Mouse (Mus musculus): Measurements from ENCODE around the gene Carm1.

DNA sequence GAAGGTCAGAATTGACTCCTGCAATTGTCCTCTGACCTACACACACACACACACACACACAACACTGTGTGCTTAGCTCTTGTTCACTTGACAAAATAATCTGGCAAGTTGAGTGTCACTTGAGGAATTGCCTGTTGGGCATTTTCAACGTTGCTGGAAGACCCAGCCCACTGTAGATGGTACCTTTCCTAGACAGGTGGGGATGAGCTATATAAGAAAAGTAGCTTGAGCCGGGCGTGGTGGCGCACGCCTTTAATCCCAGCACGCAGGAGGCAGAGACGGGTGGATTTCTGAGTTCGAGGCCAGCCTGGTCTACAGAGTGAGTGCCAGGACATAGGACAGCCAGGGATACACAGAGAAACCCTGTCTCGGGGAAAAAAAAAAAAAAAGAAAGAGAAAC is 35.6 kb upstream of the Carm1 start:
- TF ChIP-seq CTCF (IDR thresholded peaks at IDR 0.05; ENCODE audit: extremely low read depth, insufficient read depth, low read length): no peak
- TF ChIP-seq POLR2A (IDR thresholded peaks at IDR 0.05; ENCODE audit: extremely low read depth, insufficient read depth, low read length): no peak
